Mouse (Mus musculus): ENCODE data around the gene Fry.

- TF ChIP-seq CTCF (IDR thresholded peaks at IDR 0.05; ENCODE audit: extremely low read depth, insufficient read length, insufficient replicate concordance, low read depth, low read length) (no peak), POLR2A (IDR thresholded peaks at IDR 0.05; ENCODE audit: low read depth, low read length) (no peak)
These were observed 356 bp upstream of the Fry start for GRCm38 (mm10) chr5:150118124-150118454.
